Mouse (Mus musculus) limb, embryonic 12.5 days (tissue): ENCODE results near the gene Mlh3. TPM values are rescaled to one million over a fixed set of nuclear protein-coding genes. Genes with fewer than 3 reads are reported as not detected.
A peak's percentile ranks its signal among the peaks of the same experiment; 100 is the strongest.

ENCODE experiments used
- ATAC-seq: fragments of 200-750 bp; cut with Nextera tagmentation; 2 replicates; pipeline ENCODE4 v1.8.0; 2017; ENCODE audit warnings: low read depth, moderate TSS enrichment; ENCODE audit not compliant: insufficient number of reproducible peaks, insufficient read depth, low FRiP score, low TSS enrichment
- H3K27ac ChIP-seq: fragments of 300-500 bp; sonication (generic); 2 replicates; pipeline ENCODE4 v1.5.1; 2016; ENCODE audit warnings: mild to moderate bottlenecking, moderate library complexity
- H3K27me3 ChIP-seq: fragments of 300-500 bp; sonication (generic); 2 replicates; pipeline ENCODE4 v1.6.1; 2016; ENCODE audit warnings: mild to moderate bottlenecking, moderate library complexity
- H3K36me3 ChIP-seq: fragments of 300-500 bp; sonication (generic); 2 replicates; pipeline ENCODE4 v1.6.1; 2016; ENCODE audit warnings: mild to moderate bottlenecking, moderate library complexity
- H3K4me1 ChIP-seq: fragments of 300-500 bp; sonication (generic); replicated peaks from 2 replicates; pipeline ENCODE4 v1.6.1; 2016
- H3K4me2 ChIP-seq: fragments of 300-500 bp; sonication (generic); 2 replicates; pipeline ENCODE4 v1.6.1; 2016; ENCODE audit warnings: mild to moderate bottlenecking, moderate library complexity
- H3K4me3 ChIP-seq: fragments of 300-500 bp; sonication (generic); replicated peaks from 2 replicates; pipeline ENCODE4 v1.5.1; 2016; ENCODE audit warnings: mild to moderate bottlenecking
- H3K9ac ChIP-seq: fragments of 300-500 bp; sonication (generic); replicated peaks from 2 replicates; pipeline ENCODE4 v1.6.1; 2016; ENCODE audit warnings: mild to moderate bottlenecking, moderate library complexity
- H3K9me3 ChIP-seq: fragments of 300-500 bp; sonication (generic); 2 replicates; pipeline ENCODE4 v1.6.1; 2016; ENCODE audit warnings: mild to moderate bottlenecking, moderate library complexity
- WGBS: fragments of 180-500 bp; shearing (Covaris S2); methylation state at CpG from one replicate; pipeline ENCODE4 v1.1.7; 2016; 5-methylcytosine and 5-hydroxymethylcytosine counted together
- polyA plus RNA-seq: library from polyadenylated mRNA; unstranded; fragments of >200 nt; fragmentation: Nextera tagmentation; extraction: Ambion mirVana; gene quantifications from 2 replicates; pipeline ENCODE4 v1.2.1, GENCODE M21; 2016

Gene Mlh3
- polyA plus RNA-seq, 1 experiment from 2014 or later: 10.9 TPM

DNA sequence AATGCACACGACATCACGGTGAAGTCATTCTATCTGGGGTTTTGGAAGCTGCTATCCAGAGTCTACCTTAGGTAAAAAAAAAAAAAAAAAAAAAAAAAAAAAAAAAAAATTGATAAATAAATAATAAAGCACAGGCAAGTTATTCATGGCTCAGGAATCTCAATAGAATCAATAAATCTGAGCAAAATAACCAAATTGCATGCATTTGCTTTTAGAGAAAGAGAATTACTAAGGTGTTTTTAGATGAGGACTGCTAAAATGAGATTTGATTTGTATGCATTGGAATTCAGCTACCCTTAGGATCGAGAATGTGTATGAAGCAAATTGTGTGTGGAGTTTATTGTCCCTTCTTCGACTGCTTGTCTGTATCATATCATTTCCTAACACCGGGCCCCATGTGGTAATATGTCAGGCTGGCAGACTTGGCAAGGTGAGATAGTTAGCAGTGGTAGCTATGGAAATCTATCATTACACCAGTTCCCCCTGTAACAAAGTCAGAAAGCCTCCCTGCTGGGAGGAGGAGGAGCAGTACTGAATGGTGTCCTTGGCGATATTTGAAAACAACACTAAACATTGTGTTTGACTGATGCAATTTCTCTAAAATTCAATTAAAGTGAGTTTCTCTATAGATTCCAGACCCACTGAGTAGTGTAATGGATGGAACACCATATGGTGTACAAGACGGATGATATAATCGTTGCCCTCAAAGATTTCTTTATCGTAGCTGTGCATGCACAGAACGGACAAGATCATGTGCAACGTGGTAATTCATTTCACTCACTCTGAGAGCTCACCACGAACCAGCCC is 10.6 kb upstream of the Mlh3 start:
- no peak for ATAC-seq
- WGBS: 76% methylated on average over 12 of the region's 12 CpGs
- Histone ChIP-seq H3K9me3 (no peaks in the 10 kb centered on the region), H3K4me1 (peaks cover 5% of the 10 kb centered on the region; the same call in 1 of the 2 replicates), H3K36me3 (peaks cover 9% of the 10 kb centered on the region; the same call in 1 of the 2 replicates), H3K27me3 (no peaks in the 10 kb centered on the region), H3K4me3 (no peak overlapping the region), H3K4me2 (peak overlapping the region; percentile 79), H3K27ac (no peak overlapping the region), H3K9ac (no peak overlapping the region)

DNA sequence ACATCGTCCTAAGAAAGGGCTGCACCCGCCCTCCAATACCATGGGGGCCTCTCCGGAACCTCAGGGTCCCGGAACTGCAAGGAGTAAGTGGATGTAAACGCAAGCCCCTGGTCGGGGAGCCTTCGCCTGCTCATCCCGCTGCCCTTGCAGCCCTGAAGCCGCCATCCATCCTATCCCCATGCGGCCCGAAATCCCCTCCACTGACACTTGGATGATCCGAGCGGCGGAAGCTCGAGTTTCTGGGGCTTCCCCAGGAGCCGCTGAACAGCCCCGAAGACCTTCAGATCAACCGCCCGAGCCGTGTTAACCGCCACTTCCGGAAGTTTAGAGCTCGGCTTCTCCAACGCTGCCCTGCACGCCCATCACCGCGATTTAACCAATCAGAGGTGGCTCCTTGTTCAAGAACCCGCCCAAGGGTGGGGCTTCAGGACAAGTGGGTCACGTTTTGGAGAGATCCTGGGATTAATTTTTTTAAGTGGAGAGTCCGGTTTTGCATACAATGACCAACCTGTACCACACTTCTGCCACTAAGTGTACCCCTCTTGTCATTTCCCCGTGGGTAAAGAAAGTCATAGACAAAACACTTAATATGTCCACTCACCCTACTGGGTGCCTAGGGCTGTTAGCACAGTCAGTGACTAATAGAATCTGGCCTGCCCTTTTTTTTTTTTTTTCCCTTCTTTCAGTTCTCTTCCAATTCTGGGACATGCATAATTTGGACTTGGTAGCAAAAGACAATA is 9.9 kb upstream of the Mlh3 start:
- Histone ChIP-seq H3K9ac (peak overlapping the region; percentile 69), H3K4me2 (peak overlapping the region; percentile 79), H3K4me3 (peak overlapping the region; percentile 56), H3K27me3 (no peaks in the 10 kb centered on the region), H3K27ac (no peak overlapping the region), H3K9me3 (no peaks in the 10 kb centered on the region), H3K36me3 (peaks cover 11% of the 10 kb centered on the region; the same call in 1 of the 2 replicates), H3K4me1 (peaks cover 5% of the 10 kb centered on the region; the same call in 1 of the 2 replicates)
- WGBS: under 1% methylated on average over 31 of the region's 31 CpGs
- peak; percentile 93 for ATAC-seq

GRCm38 (mm10) chr12:85279396-85280080 is 9.1 kb upstream of the Mlh3 start:
- Histone ChIP-seq H3K9me3 (no peaks in the 10 kb centered on the region), H3K36me3 (peaks cover 18% of the 10 kb centered on the region; the same call in 1 of the 2 replicates), H3K27ac (no peak overlapping the region), H3K4me1 (peaks cover 5% of the 10 kb centered on the region; the same call in 1 of the 2 replicates), H3K27me3 (no peaks in the 10 kb centered on the region), H3K4me2 (peak overlapping the region; percentile 79), H3K4me3 (peak overlapping the region; percentile 56), H3K9ac (peak overlapping the region; percentile 69)
- WGBS: 9% methylated on average over 10 of the region's 10 CpGs
- ATAC-seq: 0 out of 2 replicates have a peak, but pooled peaks have one; percentile 4

DNA sequence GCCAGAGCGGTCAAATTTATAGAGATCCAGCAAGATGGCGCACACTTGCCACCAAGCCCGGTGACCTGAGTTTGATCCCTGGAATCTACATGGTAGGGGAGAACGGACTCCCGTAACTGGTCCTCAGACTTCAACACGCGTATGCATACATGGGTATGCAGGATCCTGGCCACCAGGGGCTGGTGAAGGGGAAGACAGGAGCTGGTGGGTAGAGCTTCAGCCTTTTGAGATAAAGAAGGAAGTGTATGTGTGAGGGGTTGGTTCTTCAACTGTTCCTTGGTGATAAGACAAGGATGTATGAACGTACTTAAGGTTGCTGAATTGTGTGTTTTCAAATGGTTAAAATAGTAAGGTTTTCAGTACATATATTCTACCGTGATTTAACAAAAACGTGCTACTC is 8.5 kb upstream of the Mlh3 start:
- no peak overlapping the region for H3K9ac ChIP-seq
- no peak for ATAC-seq

DNA sequence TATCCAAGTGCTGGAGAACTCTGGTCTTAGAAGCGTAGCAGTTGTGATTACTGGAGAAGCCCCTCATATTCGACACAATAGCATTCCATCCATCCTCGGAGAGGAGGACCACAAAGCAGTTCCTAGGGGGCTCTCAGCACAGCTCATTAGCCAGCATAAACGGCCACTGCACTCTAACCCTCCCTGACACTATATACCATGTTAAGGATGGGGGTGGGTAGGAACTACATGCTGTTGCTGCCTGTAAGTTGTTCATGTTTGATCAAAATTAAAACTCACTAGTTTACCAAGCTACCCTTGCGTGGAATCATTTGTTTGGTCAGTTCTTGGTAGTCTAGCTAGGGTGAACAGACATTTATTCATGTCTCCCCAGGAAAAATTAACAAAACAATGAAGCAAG is 5.9 kb upstream of the Mlh3 start:
- Histone ChIP-seq H3K27ac (no peak overlapping the region), H3K9me3 (no peaks in the 10 kb centered on the region), H3K4me1 (peaks cover 5% of the 10 kb centered on the region; the same call in 1 of the 2 replicates), H3K9ac (no peak overlapping the region), H3K4me3 (no peak overlapping the region), H3K36me3 (peaks cover 20% of the 10 kb centered on the region; the same call in 1 of the 2 replicates), H3K27me3 (no peaks in the 10 kb centered on the region), H3K4me2 (no peak overlapping the region)
- 82% methylated on average over 5 of the region's 5 CpGs for WGBS
- no peak for ATAC-seq

More for the DNA sequence above, 8.5 kb upstream of the Mlh3 start:
- no peak overlapping the region for H3K4me3 ChIP-seq
- 93% methylated on average over 10 of the region's 10 CpGs for WGBS
- H3K27me3 ChIP-seq: no peaks in the 10 kb centered on the region
- no peak overlapping the region for H3K27ac ChIP-seq
- no peaks in the 10 kb centered on the region for H3K9me3 ChIP-seq
- no peak overlapping the region for H3K4me2 ChIP-seq
- H3K36me3 ChIP-seq: peaks cover 20% of the 10 kb centered on the region; the same call in 1 of the 2 replicates
- H3K4me1 ChIP-seq: peaks cover 5% of the 10 kb centered on the region; the same call in 1 of the 2 replicates

- Histone ChIP-seq H3K27me3 (no peaks in the 10 kb centered on the region), H3K4me1 (peaks cover 5% of the 10 kb centered on the region; the same call in 1 of the 2 replicates), H3K36me3 (peaks cover 20% of the 10 kb centered on the region; the same call in 1 of the 2 replicates), H3K27ac (0 out of 2 replicates have a peak overlapping the region, but pooled peaks have one; percentile 4), H3K4me3 (no peak overlapping the region), H3K4me2 (no peak overlapping the region), H3K9ac (no peak overlapping the region), H3K9me3 (no peaks in the 10 kb centered on the region)
- 73% methylated on average over 10 of the region's 10 CpGs for WGBS
- no peak for ATAC-seq
Observed at GRCm38 (mm10) chr12:85273508-85273907, 3.1 kb upstream of the Mlh3 start.

- no peak overlapping the region for H3K27ac ChIP-seq
- H3K27me3 ChIP-seq: no peaks in the 10 kb centered on the region
- WGBS: 80% methylated on average over 4 of the region's 4 CpGs
- H3K9me3 ChIP-seq: no peaks in the 10 kb centered on the region
- no peak overlapping the region for H3K4me2 ChIP-seq
- H3K4me3 ChIP-seq: no peak overlapping the region
- H3K36me3 ChIP-seq: peaks cover 16% of the 10 kb centered on the region; the same call in 1 of the 2 replicates
- no peak for ATAC-seq
- peaks cover 5% of the 10 kb centered on the region; the same call in 1 of the 2 replicates for H3K4me1 ChIP-seq
- no peak overlapping the region for H3K9ac ChIP-seq
Observed at GRCm38 (mm10) chr12:85271843-85272206, 1.4 kb upstream of the Mlh3 start.

DNA sequence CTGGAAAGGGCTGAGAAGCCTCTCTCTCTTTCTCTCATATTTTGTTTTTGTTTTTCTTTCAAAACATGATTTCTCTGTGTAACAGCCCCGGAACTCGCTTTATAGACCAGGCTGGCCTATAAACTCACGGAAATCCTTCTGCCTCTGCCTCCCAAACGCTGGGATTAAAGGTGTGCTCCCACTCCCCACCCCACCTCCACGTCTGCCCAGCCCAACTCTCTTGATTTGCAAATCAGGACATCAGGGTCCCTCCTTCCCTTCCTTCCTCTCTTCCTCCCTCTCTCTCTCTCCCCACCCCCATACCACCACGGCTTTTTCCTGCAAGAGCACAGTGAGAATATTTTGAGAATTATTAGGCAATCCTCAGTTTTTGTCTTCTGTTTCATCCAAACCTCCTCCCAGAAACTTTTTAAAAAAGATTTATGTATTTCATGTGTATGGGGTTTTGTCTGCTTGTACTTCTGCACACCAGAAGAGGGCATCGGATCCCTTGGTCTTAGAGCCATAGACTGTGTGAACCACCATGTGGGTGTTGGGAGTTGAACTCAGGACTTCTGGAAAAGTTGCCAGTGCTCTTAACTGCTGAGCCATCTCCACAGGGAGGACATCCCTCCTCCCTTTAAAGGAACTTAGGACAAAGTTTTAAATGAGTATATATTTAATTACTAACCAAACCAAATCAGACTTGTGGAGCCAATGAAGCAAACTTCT is 888 bp upstream of the Mlh3 start:
- Histone ChIP-seq H3K27me3 (no peaks in the 10 kb centered on the region), H3K9me3 (no peaks in the 10 kb centered on the region), H3K4me3 (no peak overlapping the region), H3K36me3 (peaks cover 16% of the 10 kb centered on the region; the same call in 1 of the 2 replicates), H3K4me1 (peaks cover 5% of the 10 kb centered on the region; the same call in 1 of the 2 replicates), H3K4me2 (peak overlapping the region; percentile 61; the same call in 1 of the 2 replicates), H3K9ac (no peak overlapping the region), H3K27ac (no peak overlapping the region)
- 75% methylated on average over 7 of the region's 7 CpGs for WGBS
- no peak for ATAC-seq

GRCm38 (mm10) chr12:85269821-85270220 is 578 bp downstream of the Mlh3 start:
- 40% methylated on average over 3 of the region's 3 CpGs for WGBS
- Histone ChIP-seq H3K4me2 (peak overlapping the region; percentile 61), H3K9me3 (no peaks in the 10 kb centered on the region), H3K27me3 (no peaks in the 10 kb centered on the region), H3K4me3 (peak overlapping the region; percentile 50), H3K9ac (peak overlapping the region; percentile 68), H3K36me3 (peaks cover 10% of the 10 kb centered on the region; the same call in 1 of the 2 replicates), H3K4me1 (peaks cover 16% of the 10 kb centered on the region), H3K27ac (peak overlapping the region; percentile 90)
- ATAC-seq: no peak

GRCm38 (mm10) chr12:85266248-85266647 is 4.2 kb downstream of the Mlh3 start:
- Histone ChIP-seq H3K27me3 (no peaks in the 10 kb centered on the region), H3K27ac (peak overlapping the region; percentile 70; the same call in 1 of the 2 replicates), H3K9ac (no peak overlapping the region), H3K4me3 (no peak overlapping the region), H3K9me3 (no peaks in the 10 kb centered on the region), H3K36me3 (peaks cover 6% of the 10 kb centered on the region; the same call in 1 of the 2 replicates), H3K4me2 (no peak overlapping the region), H3K4me1 (peaks cover 33% of the 10 kb centered on the region)
- WGBS: 94% methylated on average over 3 of the region's 3 CpGs
- ATAC-seq: no peak
